In the genomic region with DNA sequence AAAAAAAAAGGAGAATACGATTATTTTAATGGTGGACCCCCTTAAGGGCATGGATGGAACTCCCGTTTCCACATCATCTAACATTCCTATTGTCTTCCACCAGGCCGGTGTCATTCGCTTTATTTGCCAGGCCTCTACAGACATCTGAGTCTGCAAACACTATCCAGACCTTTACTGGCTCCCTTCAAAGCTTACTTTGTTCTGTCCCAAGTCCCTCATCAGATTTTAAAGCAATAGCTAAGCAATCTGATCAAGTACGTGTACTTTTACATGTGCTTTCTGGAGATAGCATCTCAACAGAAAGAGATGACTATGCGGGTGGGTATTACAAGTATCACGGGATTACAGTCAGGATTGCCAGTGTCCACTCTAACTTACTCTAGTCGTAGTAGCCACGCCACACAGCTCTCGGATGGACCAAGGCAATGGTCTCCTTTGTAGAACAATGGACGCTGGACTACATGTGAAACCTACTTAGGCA, we compare ENCODE assay signal across 8 mouse cellular contexts. TPM values are rescaled to one million over a fixed set of nuclear protein-coding genes. Genes with fewer than 3 reads are reported as not detected.
DNase-seq lines count a peak whose midpoint lies in the region; ATAC-seq and TF ChIP-seq lines count a peak whose summit lies in the region.

No protein-coding gene starts in this region.

- H3K27ac ChIP-seq in bone marrow macrophage, adult 2 months (ENCODE audit: insufficient read depth, low read depth, low read length): peak overlapping the region; percentile 86
- peak overlapping the region; percentile 98 for H3K27ac ChIP-seq in heart, postnatal 0 days (ENCODE audit: low read depth)
- H3K27ac ChIP-seq in midbrain, embryonic 11.5 days (ENCODE audit: low read depth, low read length): peak overlapping the region; percentile 100

- H3K9me3 ChIP-seq in heart, postnatal 0 days (replicated peaks; ENCODE audit: control insufficient read depth, low read length): no peaks in the 10 kb centered on the region
- H3K9me3 ChIP-seq in midbrain, embryonic 11.5 days (ENCODE audit: control insufficient read depth, low read length): no peaks in the 10 kb centered on the region

- peak overlapping the region; percentile 69 for H3K4me3 ChIP-seq in bone marrow macrophage, adult 2 months (ENCODE audit: insufficient read depth, low read length)
- H3K4me3 ChIP-seq in heart, postnatal 0 days (ENCODE audit: low read depth, low read length): peak overlapping the region; percentile 78
- peak overlapping the region; percentile 50 for H3K4me3 ChIP-seq in midbrain, embryonic 11.5 days (ENCODE audit: low read depth, low read length)

- no peaks in the 10 kb centered on the region for H3K36me3 ChIP-seq in heart, postnatal 0 days (replicated peaks; ENCODE audit: control insufficient read depth, insufficient read depth, low read length)
- H3K36me3 ChIP-seq in midbrain, embryonic 11.5 days (ENCODE audit: control insufficient read depth, insufficient read depth, low read length): no peaks in the 10 kb centered on the region

- WGBS in heart, postnatal 0 days: 4% methylated on average over 11 of the region's 11 CpGs
- 6% methylated on average over 11 of the region's 11 CpGs for WGBS in midbrain, embryonic 11.5 days

- peak; percentile 15 for DNase-seq in left cerebral cortex, postnatal 4 days
- DNase-seq in left cerebral cortex, postnatal 14 days (ENCODE audit: low spot score in 2 of 2): no peak
- DNase-seq in heart, postnatal 0 days (ENCODE audit: low spot score): peak; percentile 51
- DNase-seq in midbrain, embryonic 11.5 days (ENCODE audit: low spot score, missing footprints): peak; percentile 98
- no peak for DNase-seq in ovary, adult 18-20 months (ENCODE audit: low spot score)
- DNase-seq in layer of hippocampus, adult 9-10 months (ENCODE audit: low spot score): no peak
- no peak for DNase-seq in kidney, postnatal 14 days

- peak overlapping the region; percentile 77 for H3K9ac ChIP-seq in heart, postnatal 0 days (replicated peaks; ENCODE audit: low read depth, low read length)
- H3K9ac ChIP-seq in midbrain, embryonic 11.5 days (ENCODE audit: low read length): peak overlapping the region; percentile 92

- peaks cover 3% of the 10 kb centered on the region for H3K4me1 ChIP-seq in bone marrow macrophage, adult 2 months (ENCODE audit: control insufficient read depth, insufficient read depth, low read length)
- peaks cover 16% of the 10 kb centered on the region; the same call in 1 of the 2 replicates for H3K4me1 ChIP-seq in heart, postnatal 0 days (ENCODE audit: control insufficient read depth, insufficient read depth)
- H3K4me1 ChIP-seq in midbrain, embryonic 11.5 days (ENCODE audit: control insufficient read depth, insufficient read depth, low read length): peaks cover 7% of the 10 kb centered on the region

- peak overlapping the region; percentile 73 for H3K4me2 ChIP-seq in heart, postnatal 0 days (ENCODE audit: low read depth, low read length)
- peak overlapping the region; percentile 62 for H3K4me2 ChIP-seq in midbrain, embryonic 11.5 days

- no peak for TF ChIP-seq POLR2A in bone marrow macrophage, adult 2 months (IDR thresholded peaks at IDR 0.05; ENCODE audit: borderline replicate concordance, low read depth, low read length)

- TF ChIP-seq EP300 in heart, postnatal 0 days (IDR thresholded peaks at IDR 0.05; ENCODE audit: low read depth): no peak

- intact Hi-C loops in left cerebral cortex, postnatal 4 days (cut with DNase I): loop anchor here (5.0 kb wide), 1 partner anchor 90 kb away; no protein-coding TSS in a partner anchor
- intact Hi-C loops in left cerebral cortex, postnatal 14 days (cut with DNase I): loop anchor here (2.0 to 10.0 kb wide), 3 partner anchors 95 to 403 kb away; no protein-coding TSS in a partner anchor

- no peak for ATAC-seq in heart, postnatal 0 days (ENCODE audit: insufficient read depth, low read depth)
- 0 out of 2 replicates have a peak, but pooled peaks have one; percentile 0 for ATAC-seq in midbrain, embryonic 11.5 days (ENCODE audit: low FRiP score)

- no peaks in the 10 kb centered on the region for H3K27me3 ChIP-seq in heart, postnatal 0 days (ENCODE audit: control insufficient read depth, insufficient read depth, low read length)
- H3K27me3 ChIP-seq in midbrain, embryonic 11.5 days (ENCODE audit: control insufficient read depth, insufficient read depth, low read length): no peaks in the 10 kb centered on the region

- TF ChIP-seq CTCF in bone marrow macrophage, adult 2 months (IDR thresholded peaks at IDR 0.05; ENCODE audit: low read depth, low read length): no peak
- TF ChIP-seq CTCF in heart, postnatal 0 days (IDR thresholded peaks at IDR 0.05; ENCODE audit: low read depth): no peak

RNA-seq across cellular contexts. Expression of a gene that starts 1.1 kb away (rescaled TPM):
- 100 to 1,000 TPM; 267 to 269 TPM for total RNA-seq in left cerebral cortex, postnatal 4 days (2021)
- 100 to 1,000 TPM; 205 to 206 TPM for total RNA-seq in left cerebral cortex, postnatal 14 days (2021)
- polyA plus RNA-seq in bone marrow macrophage, adult 2 months (2012; ENCODE audit: insufficient read depth, insufficient read length, missing spikeins): 34.7 and 39.2 TPM in 2 replicates
- total RNA-seq in heart, postnatal 0 days (2014; rRNA removed; ENCODE audit: low replicate concordance): 37.4 and 40.8 TPM in 2 replicates
- polyA plus RNA-seq in heart, postnatal 0 days (2015; fragmentation: Nextera tagmentation; extraction: Ambion mirVana): 31.3 and 31.5 TPM in 2 replicates
- 120 and 121 TPM in 2 replicates for polyA plus RNA-seq in midbrain, embryonic 11.5 days (2014; fragmentation: Nextera tagmentation; extraction: Ambion mirVana)

Comparison
In these comparisons a context has a peak if more than half of its experiments do, and no peak if none do; other contexts are left out.
1. DNase-seq: peak in left cerebral cortex, postnatal 4 days (single experiment), heart, postnatal 0 days (single experiment) and midbrain, embryonic 11.5 days (single experiment); none in left cerebral cortex, postnatal 14 days (0 of 2), ovary, adult 18-20 months (single experiment), layer of hippocampus, adult 9-10 months (single experiment) and kidney, postnatal 14 days (single experiment).
2. Peak in every context shown above with its lines, with median percentiles within 50 percentile points of each other: H3K27ac ChIP-seq and H3K4me3 ChIP-seq.